Mouse (Mus musculus): ENCODE data around the gene Muc2.
"Not testable (repeated sequence)": the region's sequence is repeated elsewhere in the genome, so short reads cannot be mapped to it uniquely, and the experiment has no call there.

Muc2 gene

GRCm38 (mm10) chr7:141690040-141690439 is at the start of gene Muc2:
TSS of gene Muc2 (plus strand) at chr7:141690340.
- no peak for DNase-seq

- DNase-seq = no peak
Measured at GRCm38 (mm10) chr7:141642375-141642774, 47.8 kb upstream of the Muc2 start.

- peak; percentile 33 for DNase-seq
Measured at GRCm38 (mm10) chr7:141643160-141643559, 47.0 kb upstream of the Muc2 start.

DNA sequence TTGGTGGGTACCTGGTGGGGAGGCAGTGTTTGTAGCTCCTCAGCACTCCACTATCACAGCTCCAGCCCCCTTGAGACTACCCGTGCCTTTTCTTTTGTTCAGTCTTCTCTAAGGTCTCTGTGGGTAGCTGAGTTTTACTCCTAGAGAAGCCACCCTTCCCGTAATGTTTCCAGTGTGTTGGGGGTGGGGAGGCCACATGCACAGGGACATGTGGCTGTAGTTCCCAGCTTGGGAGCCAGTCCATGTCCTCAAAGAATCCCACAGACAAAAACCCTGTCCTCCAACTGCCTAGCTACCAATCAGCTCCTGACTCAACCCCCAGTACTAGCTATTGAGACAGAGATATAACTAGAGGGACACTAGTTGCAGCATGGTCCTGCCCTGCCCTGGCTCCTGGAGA is 43.1 kb upstream of the Muc2 start:
- DNase-seq = no peak

- no peak for DNase-seq
Measured at GRCm38 (mm10) chr7:141647815-141648214, 42.3 kb upstream of the Muc2 start.

DNA sequence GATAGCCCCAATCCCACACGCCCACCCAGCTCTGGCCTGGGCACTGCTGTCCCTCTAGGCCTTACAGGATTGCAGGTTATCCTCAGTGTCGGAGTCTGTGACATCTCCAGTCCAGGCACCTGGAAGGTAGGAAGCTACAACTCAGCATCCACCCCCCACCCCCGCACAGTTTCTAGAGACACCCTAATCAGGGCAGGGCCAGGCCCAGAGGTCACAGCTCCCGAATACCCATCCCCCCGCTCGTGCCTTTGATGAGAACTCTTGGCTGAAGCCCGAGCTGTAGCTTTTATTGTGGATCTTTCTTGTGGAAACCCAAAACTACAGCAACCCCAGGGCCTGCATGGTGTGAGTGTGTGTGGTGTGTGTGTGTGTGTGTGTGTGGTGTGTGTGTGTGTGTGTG is 37.9 kb upstream of the Muc2 start:
- no peak for DNase-seq

- DNase-seq = no peak
Measured at GRCm38 (mm10) chr7:141660346-141660745, 29.8 kb upstream of the Muc2 start.

GRCm38 (mm10) chr7:141661481-141661880 is 28.7 kb upstream of the Muc2 start:
- peak; percentile 39 for DNase-seq

GRCm38 (mm10) chr7:141662223-141662622 is 27.9 kb upstream of the Muc2 start:
- DNase-seq = no peak

GRCm38 (mm10) chr7:141666190-141666589 is 23.9 kb upstream of the Muc2 start:
- peak; percentile 80 for DNase-seq

DNA sequence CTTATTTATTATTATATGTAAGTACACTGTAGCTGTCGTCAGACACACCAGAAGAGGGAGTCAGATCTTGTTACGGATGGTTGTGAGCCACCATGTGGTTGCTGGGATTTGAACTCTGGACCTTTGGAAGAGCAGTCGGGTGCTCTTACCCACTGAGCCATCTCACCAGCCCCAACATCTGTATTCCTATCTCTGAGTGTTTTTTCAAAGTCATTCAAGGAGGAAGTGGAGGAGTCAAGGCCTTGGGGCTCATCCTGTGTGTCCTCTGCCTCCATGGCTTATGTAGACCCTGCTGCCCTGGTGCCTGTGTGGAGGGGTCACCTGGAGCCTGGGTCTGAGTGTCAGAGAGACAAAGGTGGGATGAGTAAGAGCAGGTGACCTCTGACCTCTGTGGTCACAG is 21.0 kb upstream of the Muc2 start:
- DNase-seq = not testable (repeated sequence)

DNA sequence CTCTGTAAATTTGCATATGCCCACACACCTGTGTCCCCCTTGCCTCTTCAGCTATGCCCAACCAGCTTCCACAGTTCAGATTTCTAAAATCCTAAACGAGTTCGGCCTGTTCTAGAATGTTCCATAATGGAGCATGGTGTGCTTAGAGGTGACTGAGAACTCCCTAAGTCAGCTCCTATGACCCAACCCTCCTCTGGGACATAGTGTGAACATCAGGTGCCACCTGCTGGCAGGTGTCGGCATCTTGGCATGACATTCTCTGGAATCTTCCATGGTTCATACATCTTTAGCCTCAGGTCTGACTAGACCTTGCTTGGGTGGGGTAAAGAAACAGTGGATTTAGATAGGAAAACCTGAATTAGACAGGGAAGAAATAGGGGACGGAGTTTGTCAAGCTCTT is 19.1 kb upstream of the Muc2 start:
- peak; percentile 60 for DNase-seq

- DNase-seq = no peak
Measured at GRCm38 (mm10) chr7:141671626-141672291, 18.4 kb upstream of the Muc2 start.

DNA sequence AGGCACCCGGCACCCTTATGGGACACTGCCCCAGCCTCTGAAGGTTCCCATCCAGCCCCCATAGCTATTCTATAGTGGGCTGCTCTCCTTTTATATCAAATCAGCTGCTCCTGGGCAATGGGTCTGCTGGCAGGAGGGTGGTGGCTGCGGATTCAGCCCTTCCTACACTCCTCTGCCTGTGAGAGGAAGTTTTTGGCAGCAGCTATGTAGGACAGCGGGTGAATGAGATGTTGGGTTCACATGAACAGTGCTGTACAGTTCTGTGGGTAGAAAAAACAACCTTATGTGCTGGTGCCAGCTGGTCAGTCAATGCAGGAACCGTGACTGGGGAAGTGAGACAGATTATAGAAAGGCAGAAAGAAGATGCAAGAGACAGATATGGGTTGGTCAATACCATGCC is 11.2 kb upstream of the Muc2 start:
- no peak for DNase-seq

- no peak for DNase-seq
Measured at GRCm38 (mm10) chr7:141687330-141687729, 2.8 kb upstream of the Muc2 start.

- peak; percentile 21 for DNase-seq
Measured at GRCm38 (mm10) chr7:141693591-141694273, 3.6 kb downstream of the Muc2 start.

GRCm38 (mm10) chr7:141694274-141694639 is 4.1 kb downstream of the Muc2 start:
- no peak for DNase-seq

DNA sequence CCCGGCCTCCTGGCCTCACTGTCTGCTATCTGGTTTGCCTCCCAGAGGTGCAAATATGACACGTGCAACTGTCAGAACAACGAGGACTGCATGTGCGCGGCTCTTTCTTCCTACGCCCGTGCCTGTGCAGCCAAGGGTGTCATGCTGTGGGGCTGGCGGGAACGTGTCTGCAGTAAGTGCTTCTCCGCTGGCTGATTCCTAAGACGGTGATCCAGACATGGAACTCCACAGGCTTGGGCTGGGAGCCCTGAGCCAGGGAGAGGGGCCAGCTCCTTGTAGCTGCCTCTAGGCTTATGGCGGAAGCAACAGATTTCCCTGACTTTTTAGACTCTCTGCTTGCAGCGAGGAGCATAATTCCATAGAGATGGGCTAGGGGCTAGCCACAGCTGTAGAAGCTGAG is 6.4 kb downstream of the Muc2 start:
- DNase-seq = no peak

DNA sequence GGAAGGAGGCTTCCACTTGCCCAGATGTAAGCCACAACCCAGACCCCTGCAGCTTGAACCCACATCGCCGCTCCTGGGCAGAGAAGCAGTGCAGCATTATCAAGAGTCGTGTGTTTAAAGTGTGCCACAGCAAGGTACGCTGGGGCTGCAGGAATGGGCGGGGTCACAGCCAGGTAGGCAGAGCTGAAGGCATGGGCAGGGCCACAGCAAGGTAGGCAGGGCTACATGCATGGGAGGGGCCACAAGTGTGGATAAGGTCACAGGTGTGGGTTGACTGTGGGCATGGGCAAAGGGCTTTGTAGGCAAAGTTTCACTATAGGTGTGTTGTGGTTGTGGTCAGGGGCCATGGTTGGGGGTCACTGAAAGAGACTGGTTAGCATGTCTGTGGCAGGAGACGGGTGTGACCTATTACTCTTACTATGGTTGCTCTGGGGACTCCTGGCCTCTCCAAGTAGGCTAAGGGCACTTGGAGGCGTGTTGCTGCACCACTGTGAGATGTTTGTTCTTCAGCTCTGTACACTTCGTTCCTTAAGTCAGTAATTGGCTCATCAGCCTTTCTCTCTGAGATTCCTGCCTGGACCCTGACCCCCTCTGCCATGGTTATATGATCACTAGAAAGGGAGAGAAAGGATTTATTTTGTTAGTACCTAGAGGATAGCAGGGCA is 9.5 kb downstream of the Muc2 start:
- DNase-seq = peak; percentile 22

GRCm38 (mm10) chr7:141747451-141748100 is 57.4 kb downstream of the Muc2 start:
- DNase-seq = no peak

DNA sequence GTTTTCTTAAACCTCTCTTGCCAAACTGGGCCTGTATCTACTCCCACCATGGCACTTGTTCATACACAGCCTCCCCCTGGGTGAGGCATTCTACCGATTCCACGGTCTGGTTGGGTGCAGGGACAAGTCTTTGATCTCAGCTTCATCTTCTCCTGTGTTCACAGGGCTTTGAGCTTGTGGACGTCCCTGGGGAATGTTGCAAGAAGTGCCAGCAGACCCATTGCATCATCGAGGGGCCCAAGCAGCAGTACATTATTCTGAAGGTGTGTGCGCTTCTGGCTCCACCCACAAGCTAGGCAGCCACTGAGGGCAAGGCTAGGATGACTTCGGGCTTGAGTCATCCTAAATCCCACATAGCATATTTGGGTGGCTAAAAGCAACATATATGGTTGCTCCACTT is 62.4 kb downstream of the Muc2 start:
- no peak for DNase-seq

DNA sequence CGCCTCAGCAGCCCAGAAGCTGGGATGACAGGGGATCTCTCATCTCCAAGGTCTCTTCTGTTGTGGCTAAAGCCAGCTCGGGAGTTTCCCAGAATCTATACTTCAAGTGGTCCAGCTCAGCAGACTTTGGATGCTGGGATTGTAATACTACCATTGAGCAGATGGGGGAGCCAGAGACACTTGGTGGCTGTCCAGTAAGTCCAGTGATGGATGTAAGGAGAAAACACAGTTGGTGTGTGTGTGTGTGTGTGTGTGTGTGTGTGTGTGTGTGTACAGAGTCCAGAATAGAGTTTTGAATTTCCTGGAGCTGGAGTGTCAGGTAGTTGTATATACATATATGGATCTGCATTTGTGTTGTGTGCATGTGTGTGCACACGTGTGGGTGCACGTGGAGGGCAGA is 65.7 kb downstream of the Muc2 start:
- DNase-seq = peak; percentile 84

DNA sequence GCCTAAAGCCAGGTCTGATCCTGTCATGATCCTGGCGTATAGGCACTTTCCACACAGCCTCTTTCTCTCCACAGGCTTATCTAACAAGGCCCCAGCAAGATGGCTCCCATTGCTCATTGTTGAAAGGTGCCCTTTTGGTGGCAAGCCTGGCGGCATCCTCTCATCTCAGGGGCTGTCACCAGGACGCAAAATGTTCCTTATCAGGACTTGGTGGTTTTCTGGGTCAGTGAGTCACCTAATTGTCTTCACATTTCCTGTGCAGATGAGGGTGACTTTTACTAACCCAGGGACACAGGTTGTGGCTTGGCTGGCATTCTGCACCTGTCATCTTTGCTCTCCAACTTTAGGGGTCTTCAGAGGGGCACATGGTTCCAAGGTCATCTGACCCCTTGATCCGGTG is 68.2 kb downstream of the Muc2 start:
- DNase-seq = no peak

GRCm38 (mm10) chr7:141770521-141770920 is 80.4 kb downstream of the Muc2 start:
- DNase-seq = no peak
